Mouse (Mus musculus) embryonic fibroblast, embryonic 13.5 days (primary cell): ENCODE measurements at regions not wholly inside any gene's neighbourhood (a gene's known extent, or its start where the extent isn't known, plus 50 kb on each side); places are given as distances from the start of the nearest gene placed in this dataset.
A peak's percentile ranks its signal among the peaks of the same experiment; 100 is the strongest.

Source experiments
- H3K27ac ChIP-seq: 2 replicates; pipeline ENCODE4 v1.5.1; 2012; ENCODE audit warnings: low read length, control low read depth, inconsistent platforms; ENCODE audit not compliant: insufficient read depth
- H3K4me1 ChIP-seq: 2 replicates; pipeline ENCODE4 v1.6.1; 2011; ENCODE audit warnings: low read length; ENCODE audit not compliant: control insufficient read depth, insufficient read depth
- H3K4me3 ChIP-seq: 2 replicates; pipeline ENCODE4 v1.5.1; 2011; ENCODE audit warnings: mild to moderate bottlenecking, control low read depth, low read length; ENCODE audit not compliant: insufficient read depth
- CTCF ChIP-seq: IDR thresholded peaks from 2 replicates; pipeline ENCODE4 v1.5.1; 2011; ENCODE audit warnings: mild to moderate bottlenecking, control low read depth, low read length, moderate library complexity, borderline replicate concordance; ENCODE audit not compliant: insufficient read depth
- POLR2A ChIP-seq: IDR thresholded peaks from 2 replicates; pipeline ENCODE4 v1.6.1; 2011; ENCODE audit warnings: low read depth, mild to moderate bottlenecking, control low read depth, low read length, moderate library complexity

DNA sequence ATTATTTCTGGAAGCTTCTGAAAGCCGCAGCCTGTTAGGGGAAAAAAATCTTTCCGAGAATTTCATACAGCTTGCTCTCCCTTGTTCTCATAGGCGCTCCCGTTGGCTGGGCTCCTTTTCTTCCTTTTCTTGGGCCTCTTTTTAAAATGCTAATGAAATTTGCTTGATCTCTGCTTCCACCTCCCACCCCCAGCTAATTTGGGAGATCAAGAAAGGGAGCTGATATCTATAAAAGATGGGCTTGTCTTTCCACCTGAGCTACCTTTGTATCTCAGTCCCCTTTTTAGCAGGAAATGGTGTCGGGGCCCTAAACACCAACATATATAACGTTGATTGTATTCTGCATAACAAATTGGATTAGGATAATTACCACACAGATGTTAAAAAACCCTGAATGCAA is 128.5 kb upstream of the Tex13c2 start:
- no peak for TF ChIP-seq POLR2A
- TF ChIP-seq CTCF, result no peak
- H3K27ac ChIP-seq, result no peak overlapping the region
- H3K4me3 ChIP-seq, result peak overlapping the region; percentile 15; the same call in 1 of the 2 replicates
- no peaks in the 10 kb centered on the region; the same call in 1 of the 2 replicates for H3K4me1 ChIP-seq

DNA sequence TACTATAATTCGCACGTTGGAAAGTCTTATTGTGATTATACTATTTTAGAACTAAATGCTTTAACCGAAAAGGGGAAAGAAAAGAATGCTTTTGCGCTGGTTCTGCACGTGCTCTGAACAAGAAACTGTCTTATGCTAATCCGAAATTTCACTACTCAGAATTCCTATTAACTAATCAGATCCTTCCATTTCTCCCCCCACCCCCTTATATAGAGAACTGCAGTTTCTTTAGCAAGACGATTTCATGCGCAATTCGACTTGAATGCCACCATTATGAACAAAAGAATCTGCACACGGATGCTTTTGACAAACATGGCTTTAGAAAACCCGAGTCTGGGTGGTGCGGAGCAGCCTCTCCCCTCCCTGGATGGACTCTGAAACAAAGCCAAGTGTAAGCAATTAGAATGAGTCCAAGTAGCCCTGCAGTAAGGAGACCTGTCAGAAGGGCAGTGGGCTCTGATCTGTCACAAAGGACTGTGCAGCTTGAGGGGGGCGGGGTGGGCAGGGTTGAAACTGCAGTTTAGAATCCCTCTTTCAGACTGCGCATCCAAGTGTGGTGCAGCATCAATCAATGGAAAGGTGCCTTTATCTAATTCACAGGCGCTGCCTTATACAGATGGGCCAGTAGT is 128.0 kb upstream of the Tex13c2 start:
- Histone ChIP-seq H3K4me3 (no peak overlapping the region), H3K4me1 (no peaks in the 10 kb centered on the region; the same call in 1 of the 2 replicates)
- no peak for TF ChIP-seq POLR2A
- TF ChIP-seq CTCF, result no peak

DNA sequence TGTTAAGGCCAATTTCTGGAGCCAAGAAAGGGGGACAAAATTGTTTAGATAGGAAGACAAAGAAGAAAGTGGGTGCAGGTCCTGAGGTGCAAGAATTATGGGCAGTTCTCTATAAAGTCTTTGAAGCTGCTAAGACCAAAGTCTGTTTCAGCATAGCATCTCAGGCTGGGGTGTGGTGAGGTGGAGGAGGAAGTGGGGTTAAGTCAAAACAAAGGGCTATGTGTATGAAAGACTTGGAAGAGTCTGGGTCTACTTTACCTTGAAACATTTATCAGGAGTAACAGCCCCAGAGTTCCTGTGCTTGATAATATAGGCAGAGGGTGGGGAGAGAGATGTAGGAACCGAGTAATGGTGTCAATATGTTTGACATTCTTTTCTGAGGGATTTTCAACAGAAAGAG is 125.4 kb upstream of the Tex13c2 start:
- no peak overlapping the region for H3K27ac ChIP-seq
- TF ChIP-seq CTCF (no peak), POLR2A (no peak)
- no peaks in the 10 kb centered on the region; the same call in 1 of the 2 replicates for H3K4me1 ChIP-seq
- no peak overlapping the region for H3K4me3 ChIP-seq

More for the DNA sequence above, 128.0 kb upstream of the Tex13c2 start:
- no peak overlapping the region for H3K27ac ChIP-seq

DNA sequence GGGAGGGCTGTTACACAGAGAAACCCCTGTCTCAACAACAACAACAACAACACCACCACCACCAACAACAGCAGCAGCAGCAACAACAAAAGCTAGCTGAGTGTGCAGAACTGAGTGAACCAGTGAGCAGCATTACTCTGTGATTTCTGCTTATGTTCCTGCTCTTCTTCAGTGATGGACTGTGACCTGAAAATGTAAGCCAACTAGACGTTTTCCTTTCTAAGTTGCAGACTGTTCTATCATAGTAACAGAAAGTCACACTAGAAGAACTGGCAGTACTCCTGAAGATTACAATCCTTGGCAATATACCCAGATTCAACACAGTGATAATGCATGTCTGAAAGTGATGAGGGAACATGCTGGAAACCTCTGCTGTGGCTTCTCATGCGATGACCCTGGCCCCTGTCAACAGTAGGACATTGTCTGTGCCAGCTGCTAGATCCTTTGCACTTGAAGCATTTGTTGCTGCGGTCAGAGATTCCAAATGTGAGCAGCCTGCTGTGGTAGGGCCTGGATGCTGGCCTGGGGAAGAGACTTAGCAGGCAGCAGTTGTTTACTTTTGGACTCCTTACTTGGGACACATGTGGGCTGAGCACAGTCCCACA is 115.6 kb upstream of the Tex13c2 start:
- no peak overlapping the region for H3K27ac ChIP-seq
- no peak overlapping the region for H3K4me3 ChIP-seq
- H3K4me1 ChIP-seq, result no peaks in the 10 kb centered on the region
- no peak for TF ChIP-seq POLR2A
- TF ChIP-seq CTCF, result no peak

DNA sequence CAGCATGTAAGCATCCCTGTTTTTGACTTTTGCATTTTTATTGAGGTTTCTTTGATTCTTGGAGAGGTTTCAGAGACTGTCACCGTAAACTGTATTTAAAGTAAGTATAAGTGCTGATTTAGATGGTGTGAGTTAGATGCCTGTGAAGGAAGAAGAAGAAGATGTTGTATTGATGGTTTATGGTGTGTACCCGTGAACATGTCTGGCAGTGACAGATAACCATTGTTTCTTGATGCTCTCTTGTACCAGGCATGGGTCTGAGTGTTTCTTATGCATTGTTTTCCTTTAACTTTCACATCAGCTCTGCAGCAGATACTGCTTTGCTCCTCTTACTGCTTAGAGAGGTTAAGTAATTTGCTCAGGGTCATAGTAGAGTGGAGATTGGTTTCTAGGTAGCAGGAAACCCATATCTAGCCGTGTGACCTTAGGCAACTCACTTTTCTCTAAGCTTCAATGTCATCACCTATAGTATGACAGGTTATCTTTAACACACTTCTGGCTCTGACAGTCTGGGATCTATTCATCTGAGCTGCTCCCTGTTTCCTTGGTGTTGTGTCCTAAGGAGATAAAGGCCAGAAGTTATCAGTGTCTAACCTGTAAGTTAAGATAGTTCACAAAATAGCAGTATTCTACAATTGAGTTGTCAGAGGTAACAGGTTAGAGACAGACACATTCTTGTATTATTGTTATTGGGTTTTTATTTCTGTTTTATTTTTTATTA is 95.5 kb upstream of the Tex13c2 start:
- no peaks in the 10 kb centered on the region for H3K4me1 ChIP-seq
- TF ChIP-seq POLR2A (no peak), CTCF (no peak)
- no peak overlapping the region for H3K4me3 ChIP-seq
- H3K27ac ChIP-seq, result no peak overlapping the region

DNA sequence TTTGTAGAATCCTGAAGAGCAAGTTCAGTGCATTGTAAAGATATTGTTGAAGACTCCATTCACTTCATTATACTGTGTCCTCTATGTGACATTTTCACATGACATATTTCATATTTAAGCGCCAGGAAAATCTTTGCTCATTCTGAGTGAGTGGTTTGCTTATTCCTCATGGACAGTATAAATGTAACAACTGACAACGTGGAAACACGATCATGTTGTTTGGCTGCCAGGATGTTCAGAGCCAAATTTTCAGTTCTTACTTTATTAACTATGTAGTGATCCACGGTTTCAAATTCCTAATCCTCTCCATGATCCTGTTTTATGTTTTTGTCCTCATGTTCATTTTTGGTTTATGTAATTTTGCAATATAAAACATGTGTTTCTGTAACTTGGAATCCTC is 93.0 kb upstream of the Tex13c2 start:
- Histone ChIP-seq H3K27ac (no peak overlapping the region), H3K4me1 (no peaks in the 10 kb centered on the region), H3K4me3 (no peak overlapping the region)
- TF ChIP-seq POLR2A (no peak), CTCF (no peak)

DNA sequence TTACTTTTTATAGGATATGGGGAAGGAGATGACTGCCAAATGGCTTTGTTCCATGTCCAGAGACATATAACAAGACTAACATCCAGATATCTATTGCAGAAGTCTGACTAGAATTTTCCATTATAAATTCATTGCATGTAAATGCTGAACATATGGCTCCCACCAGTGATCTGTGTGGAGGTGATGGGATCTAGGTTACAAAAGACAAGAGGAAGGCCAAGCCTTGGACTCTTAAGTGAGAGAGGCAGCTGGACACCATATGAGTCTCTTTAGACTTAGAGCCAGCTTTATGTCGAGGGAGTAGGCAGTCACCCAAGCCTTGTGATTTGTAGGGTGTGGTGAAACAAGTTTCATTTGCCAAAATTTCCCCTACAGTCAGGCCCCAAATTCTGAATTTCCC is 90.7 kb upstream of the Tex13c2 start:
- TF ChIP-seq CTCF (no peak), POLR2A (no peak)
- no peak overlapping the region for H3K4me3 ChIP-seq
- H3K27ac ChIP-seq, result no peak overlapping the region
- H3K4me1 ChIP-seq, result no peaks in the 10 kb centered on the region

DNA sequence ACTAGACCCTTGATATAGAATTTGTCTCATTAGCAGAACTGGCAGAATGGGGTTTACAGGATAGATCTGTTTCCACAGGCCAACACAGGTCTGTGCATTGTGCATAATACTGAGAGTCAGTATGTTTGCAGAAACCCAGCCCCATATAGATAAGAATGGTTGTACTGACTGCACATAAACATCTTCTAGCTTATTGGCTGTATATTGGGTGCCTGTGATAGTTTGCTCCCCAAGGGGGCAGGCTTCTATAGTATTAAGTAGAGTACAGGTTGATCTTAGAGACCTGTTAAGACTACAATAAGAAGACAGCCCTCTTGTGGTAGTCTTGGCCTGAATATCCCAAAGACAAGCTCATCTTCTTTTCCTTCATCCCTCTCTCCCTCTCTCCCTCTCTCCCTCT is 90.1 kb upstream of the Tex13c2 start:
- no peaks in the 10 kb centered on the region for H3K4me1 ChIP-seq
- H3K4me3 ChIP-seq, result no peak overlapping the region
- H3K27ac ChIP-seq, result no peak overlapping the region
- TF ChIP-seq POLR2A, result no peak

DNA sequence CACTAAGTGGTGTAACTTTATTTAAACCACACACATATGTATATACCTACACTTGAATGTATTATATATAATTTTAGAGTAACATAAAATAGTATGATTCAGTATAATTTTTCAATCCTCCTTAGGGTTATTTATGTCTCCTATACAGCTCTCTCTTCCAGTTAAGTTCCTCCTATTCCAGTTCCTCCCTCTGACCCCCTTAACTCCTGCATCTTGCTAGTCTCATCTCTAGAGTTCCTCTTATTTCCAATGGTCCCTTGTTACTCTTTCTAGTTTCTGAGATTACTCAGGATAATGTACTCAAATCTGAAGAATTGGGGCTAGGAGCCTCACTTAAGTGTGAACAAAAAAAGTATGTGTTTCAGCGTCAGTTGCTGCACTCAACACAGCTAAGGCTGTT is 88.4 kb upstream of the Tex13c2 start:
- TF ChIP-seq POLR2A, result no peak
- no peak for TF ChIP-seq CTCF
- Histone ChIP-seq H3K27ac (no peak overlapping the region), H3K4me3 (no peak overlapping the region), H3K4me1 (no peaks in the 10 kb centered on the region)
